Mouse (Mus musculus) olfactory bulb, adult 2 months (tissue): ENCODE results near the gene Stpg1. TPM values are rescaled to one million over a fixed set of nuclear protein-coding genes. Genes with fewer than 3 reads are reported as not detected.

Experiments
- H3K27ac ChIP-seq: fragments of 200-500 bp; 2 replicates; pipeline ENCODE4 v1.5.1; 2012; ENCODE audit warnings: low read depth, low read length; ENCODE audit not compliant: insufficient read depth
- H3K4me1 ChIP-seq: fragments of 200-500 bp; 2 replicates; pipeline ENCODE4 v1.6.1; 2012; ENCODE audit warnings: low read length; ENCODE audit not compliant: control insufficient read depth, insufficient read depth
- H3K4me3 ChIP-seq: fragments of 200-500 bp; 2 replicates; pipeline ENCODE4 v1.5.1; 2012; ENCODE audit warnings: mild to moderate bottlenecking, low read depth, low read length, moderate library complexity; ENCODE audit not compliant: insufficient read depth
- CTCF ChIP-seq: fragments of 200-500 bp; IDR thresholded peaks from 2 replicates; pipeline ENCODE4 v1.5.1; 2012; ENCODE audit warnings: low read depth, mild to moderate bottlenecking, low read length, moderate library complexity; ENCODE audit not compliant: insufficient read depth
- POLR2A ChIP-seq: fragments of 200-500 bp; IDR thresholded peaks from 2 replicates; pipeline ENCODE4 v1.6.1; 2012; ENCODE audit warnings: mild to moderate bottlenecking, low read depth, low read length, moderate library complexity; ENCODE audit not compliant: insufficient read depth
- WGBS: fragments of 180-500 bp; shearing (Covaris S2); methylation state at CpG from one replicate; pipeline ENCODE4 v1.1.7; 2018; 5-methylcytosine and 5-hydroxymethylcytosine counted together
- polyA plus RNA-seq: library from polyadenylated mRNA; stranded (reverse); fragments of >200 nt; gene quantifications from 2 replicates; pipeline ENCODE4 v1.2.4, GENCODE M21; 2012; ENCODE audit warnings: low replicate concordance; ENCODE audit not compliant: missing spikeins, insufficient read depth, insufficient read length

Stpg1 gene
- polyA plus RNA-seq, 1 experiment = not detected

DNA sequence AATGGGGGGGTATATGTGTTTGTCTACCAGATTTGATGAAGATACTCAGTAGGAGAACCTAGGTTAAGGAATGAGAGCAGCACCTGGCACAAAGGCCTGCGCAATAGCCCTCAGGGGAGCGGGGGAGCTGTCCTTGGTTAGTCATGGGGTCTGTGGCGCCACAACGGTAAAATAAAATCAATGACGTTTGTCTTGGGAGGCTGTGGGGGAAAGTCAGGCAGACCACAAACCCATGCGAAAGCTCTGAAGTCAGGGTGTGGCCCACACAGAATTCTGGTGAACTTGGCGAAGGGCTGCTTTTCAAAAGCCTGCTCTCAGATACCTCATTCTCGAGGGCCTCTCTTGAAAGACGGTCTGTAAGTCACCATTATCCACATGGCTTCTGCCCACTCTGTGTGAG, 25.8 kb downstream of the Stpg1 start:
- no peak for TF ChIP-seq POLR2A
- no peak for TF ChIP-seq CTCF
- no peak overlapping the region for H3K4me3 ChIP-seq
- 84% methylated on average over 9 of the region's 9 CpGs for WGBS
- peaks cover 8% of the 10 kb centered on the region for H3K4me1 ChIP-seq
- no peak overlapping the region for H3K27ac ChIP-seq

DNA sequence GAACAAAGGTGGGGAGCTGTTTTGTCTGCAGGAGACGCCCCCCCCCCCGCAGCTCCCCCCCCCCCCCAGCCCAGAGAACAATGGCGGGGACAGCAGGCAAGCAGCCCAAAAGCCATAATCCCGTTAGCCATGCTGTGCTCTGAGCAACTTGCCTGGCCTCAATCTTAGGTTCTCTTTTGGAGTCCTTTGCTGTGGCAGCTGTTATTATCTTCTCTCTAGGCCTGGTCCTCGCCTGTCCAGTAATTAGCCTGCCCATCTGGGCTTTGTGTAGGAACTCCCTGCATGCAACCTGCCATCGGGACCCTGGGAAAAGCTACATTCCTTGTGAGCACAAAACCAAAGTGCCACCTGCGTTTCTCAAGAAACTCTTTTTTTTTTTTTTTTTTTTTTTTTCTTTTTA, 29.3 kb downstream of the Stpg1 start:
- Histone ChIP-seq H3K4me3 (no peak overlapping the region), H3K4me1 (peaks cover 18% of the 10 kb centered on the region), H3K27ac (no peak overlapping the region)
- no peak for TF ChIP-seq POLR2A
- TF ChIP-seq CTCF = no peak
- WGBS = 19% methylated on average over 6 of the region's 7 CpGs

DNA sequence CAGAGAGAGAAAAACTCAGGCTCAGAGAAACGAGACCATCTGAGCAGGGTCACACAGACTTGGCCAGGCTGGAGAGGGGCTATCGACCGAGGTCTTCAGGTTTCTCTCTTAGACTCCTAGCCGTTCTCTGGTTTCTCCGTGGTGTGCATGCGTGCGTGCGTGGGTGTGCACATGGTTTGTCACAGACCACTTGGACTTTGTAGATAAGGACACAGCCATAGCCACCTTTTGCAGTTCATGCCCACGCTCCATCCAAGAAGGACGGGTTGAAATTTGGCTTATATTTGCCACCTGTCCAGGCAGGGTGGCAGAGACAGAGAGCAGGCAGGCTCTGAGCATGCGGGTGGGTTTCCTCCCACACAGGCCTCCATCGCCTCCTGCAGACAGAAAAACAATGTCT, 30.5 kb downstream of the Stpg1 start:
- WGBS = 79% methylated on average over 12 of the region's 12 CpGs

DNA sequence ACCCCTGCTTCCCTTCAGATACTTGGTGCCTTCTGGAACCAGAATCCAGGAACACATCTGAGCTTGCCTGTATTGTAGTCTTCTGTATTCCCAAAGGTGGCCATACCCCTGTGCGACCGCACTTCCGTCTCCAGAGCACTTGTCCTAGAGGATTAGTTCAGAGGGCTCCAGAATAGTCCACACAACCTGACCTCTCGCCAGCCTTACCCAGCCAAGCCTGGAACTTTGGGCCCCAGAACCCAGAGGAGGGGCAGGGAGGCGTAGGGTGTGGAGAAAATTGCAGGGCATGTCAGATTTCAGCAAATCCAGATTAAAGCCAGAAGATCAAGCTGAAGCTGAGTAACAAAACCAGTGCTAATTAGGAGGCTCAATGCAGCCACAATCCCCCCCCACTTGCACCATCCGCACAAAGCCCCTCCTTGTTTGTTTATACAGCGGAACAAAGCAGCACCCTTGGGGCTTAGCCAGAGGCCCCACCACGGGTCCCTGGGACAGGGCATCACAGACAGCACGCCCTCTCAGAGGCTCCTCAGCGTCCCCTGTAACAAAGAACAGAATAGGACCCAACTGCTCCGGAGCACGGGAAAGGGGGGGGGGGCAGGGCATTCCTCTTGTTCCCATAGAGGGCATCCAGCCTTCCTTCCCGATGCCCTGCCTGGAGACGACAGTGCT, 31.6 kb downstream of the Stpg1 start:
- Histone ChIP-seq H3K27ac (no peak overlapping the region), H3K4me1 (peaks cover 18% of the 10 kb centered on the region), H3K4me3 (no peak overlapping the region)
- WGBS = 40% methylated on average over 14 of the region's 14 CpGs
- TF ChIP-seq CTCF = no peak
- no peak for TF ChIP-seq POLR2A

More for the DNA sequence above, 30.5 kb downstream of the Stpg1 start:
- no peak for TF ChIP-seq POLR2A
- H3K4me1 ChIP-seq = peaks cover 18% of the 10 kb centered on the region
- H3K4me3 ChIP-seq = no peak overlapping the region
- H3K27ac ChIP-seq = no peak overlapping the region

DNA sequence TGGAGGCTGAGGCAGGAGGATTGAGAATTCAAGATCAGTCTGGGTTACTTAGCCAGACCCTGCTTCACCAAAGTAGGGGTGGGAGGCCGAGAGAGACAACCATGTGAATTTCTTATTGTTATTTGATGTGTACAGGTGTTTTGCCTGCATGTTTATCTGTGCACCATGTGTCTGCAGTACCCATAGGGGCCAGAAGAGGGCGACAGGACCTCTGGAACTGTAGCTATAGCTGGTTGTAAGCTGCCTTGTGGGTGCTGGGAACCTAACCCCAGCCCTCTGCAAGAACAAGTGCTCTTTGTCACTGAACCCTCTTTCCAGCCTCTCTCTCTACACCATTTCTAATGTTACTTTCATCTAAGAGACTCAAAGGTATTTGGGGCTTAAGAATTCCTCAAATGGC, 35.7 kb downstream of the Stpg1 start:
- WGBS = 72% methylated on average over 2 of the region's 2 CpGs
- H3K27ac ChIP-seq = no peak overlapping the region
- TF ChIP-seq POLR2A (no peak), CTCF (no peak)
- H3K4me1 ChIP-seq = peaks cover 11% of the 10 kb centered on the region
- H3K4me3 ChIP-seq = no peak overlapping the region

DNA sequence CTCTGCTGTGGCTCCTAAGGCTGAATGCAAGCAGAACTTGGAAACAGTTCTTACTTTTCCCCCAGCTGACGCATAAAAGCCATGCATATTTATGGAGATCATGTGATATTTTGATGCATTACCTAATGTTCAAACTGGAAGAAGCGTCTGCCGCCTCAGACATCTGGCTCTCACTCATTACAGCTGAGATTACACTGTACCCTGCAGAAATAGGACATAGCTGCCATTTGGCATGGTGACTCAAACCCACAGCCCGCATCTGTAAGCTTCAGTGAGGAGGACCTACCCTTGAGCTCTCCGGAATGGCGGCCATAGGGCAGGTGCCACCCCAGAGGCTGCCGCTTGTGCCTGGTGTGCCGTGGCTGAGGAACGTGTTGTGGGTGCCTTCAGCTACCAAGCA, 36.6 kb downstream of the Stpg1 start:
- no peak overlapping the region for H3K27ac ChIP-seq
- WGBS = 75% methylated on average over 9 of the region's 9 CpGs
- TF ChIP-seq POLR2A (no peak), CTCF (no peak)

DNA sequence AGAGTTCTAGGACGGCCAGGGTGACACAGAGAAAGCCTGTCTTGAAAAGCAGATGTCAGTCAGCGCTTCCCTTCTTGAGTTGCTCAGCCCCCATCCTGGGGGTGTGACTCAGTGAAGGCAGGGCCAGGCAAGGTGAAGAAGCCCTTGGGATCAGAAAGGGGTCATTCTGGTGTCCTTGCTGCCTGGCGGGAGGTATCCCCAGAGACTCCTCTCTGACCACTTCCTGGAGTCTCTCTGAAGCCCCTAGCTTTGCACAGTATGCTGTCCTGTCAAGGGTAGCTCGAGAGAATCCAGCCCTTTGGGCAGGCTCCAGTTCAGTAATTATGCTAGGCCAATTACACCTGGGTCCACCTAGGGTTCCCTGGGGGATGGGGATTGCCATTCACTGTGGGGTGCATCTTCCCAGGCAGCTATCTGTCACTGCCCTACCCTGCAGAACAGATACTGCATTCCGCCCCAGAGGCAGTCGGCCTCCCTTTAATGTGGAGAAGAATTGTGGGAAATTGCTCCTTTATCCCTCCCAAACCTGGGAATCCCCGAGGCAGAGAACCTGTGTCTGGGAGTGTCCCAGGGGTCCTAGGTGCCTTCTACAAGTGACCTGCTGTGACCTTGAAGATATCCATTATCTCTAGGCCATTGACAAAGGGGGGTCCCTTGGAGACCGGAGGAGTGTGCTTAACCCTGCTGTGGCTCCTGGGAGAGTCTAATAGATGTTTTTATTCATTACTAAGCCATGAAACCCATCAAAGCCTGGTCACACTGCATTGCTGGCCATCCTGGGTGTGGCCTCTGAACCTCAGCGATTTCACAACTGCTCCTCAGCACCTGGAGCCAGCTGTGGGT, 37.4 kb downstream of the Stpg1 start:
- TF ChIP-seq POLR2A = no peak
- TF ChIP-seq CTCF = no peak
- H3K27ac ChIP-seq = no peak overlapping the region
- no peaks in the 10 kb centered on the region for H3K4me1 ChIP-seq
- H3K4me3 ChIP-seq = no peak overlapping the region
- WGBS = 71% methylated on average over 9 of the region's 9 CpGs

More for the DNA sequence above, 36.6 kb downstream of the Stpg1 start:
- peaks cover 3% of the 10 kb centered on the region for H3K4me1 ChIP-seq
- no peak overlapping the region for H3K4me3 ChIP-seq

DNA sequence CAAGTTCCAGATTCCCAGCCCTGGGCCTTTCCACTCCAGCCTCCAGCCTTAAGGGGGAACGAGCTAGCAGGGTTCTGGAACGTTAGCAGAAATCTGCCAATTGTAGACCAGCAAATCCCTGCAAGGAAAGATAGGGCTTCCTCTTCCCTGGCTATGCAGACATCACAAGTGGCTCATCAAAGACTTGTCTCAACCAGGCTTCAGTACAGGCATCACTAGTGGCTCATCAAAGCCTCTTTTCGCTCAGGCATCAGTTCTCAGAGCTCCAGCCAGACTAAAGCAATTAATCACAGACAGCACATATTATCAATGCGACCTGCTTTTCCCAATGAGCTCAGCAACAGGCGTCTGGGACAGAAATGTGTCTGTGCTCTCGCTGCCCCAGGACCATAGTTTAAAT, 38.4 kb downstream of the Stpg1 start:
- Histone ChIP-seq H3K4me3 (no peak overlapping the region), H3K27ac (no peak overlapping the region), H3K4me1 (no peaks in the 10 kb centered on the region)
- no peak for TF ChIP-seq POLR2A
- WGBS = 80% methylated on average over 6 of the region's 6 CpGs

DNA sequence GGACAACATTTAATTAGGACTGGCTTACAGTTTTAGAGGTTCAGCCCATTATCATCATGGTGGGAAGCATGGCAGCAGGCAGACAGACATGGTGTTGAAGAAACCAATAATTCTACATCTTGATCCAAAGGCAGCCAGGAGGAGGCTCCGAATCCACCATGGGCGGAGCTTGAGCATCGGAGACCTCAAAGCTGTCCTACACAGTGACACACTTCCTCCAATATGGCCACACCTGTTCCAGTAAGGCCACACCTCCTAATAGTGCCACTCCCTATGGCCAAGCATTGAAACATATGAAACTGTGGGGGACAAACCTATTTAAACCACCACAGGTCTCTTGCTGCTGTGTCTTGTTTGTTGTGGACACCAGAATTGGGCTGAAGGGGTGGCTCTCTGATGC, 40.4 kb downstream of the Stpg1 start:
- TF ChIP-seq CTCF = no peak
- TF ChIP-seq POLR2A = no peak
- Histone ChIP-seq H3K4me3 (no peak overlapping the region), H3K4me1 (no peaks in the 10 kb centered on the region), H3K27ac (no peak overlapping the region)
- WGBS = 98% methylated on average over 3 of the region's 3 CpGs

DNA sequence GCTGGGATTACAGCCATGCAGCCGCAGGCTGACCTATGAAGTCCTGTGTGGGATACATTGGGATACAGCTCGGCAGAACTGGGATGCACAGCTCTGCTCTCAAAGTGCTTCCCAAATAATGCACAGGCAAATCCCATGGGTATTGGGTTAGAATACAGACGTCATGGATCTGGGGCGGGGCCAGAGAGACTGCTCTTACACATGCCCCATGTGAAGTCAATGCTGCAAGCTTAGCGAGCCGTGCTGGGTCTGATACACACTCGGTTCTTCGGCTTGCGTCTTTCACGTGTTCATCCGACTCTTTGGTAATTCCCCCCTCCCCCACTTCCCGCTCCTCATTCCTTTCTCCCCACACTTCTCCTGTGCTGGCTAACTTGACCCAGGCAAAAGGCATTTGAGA, 44.5 kb downstream of the Stpg1 start:
- no peak for TF ChIP-seq CTCF
- TF ChIP-seq POLR2A = no peak
- H3K4me3 ChIP-seq = no peak overlapping the region
- WGBS = 85% methylated on average over 12 of the region's 12 CpGs
- H3K27ac ChIP-seq = no peak overlapping the region
- peaks cover 2% of the 10 kb centered on the region; the same call in 1 of the 2 replicates for H3K4me1 ChIP-seq
